Comparison of ENCODE assay signal across 8 mouse cellular contexts in genomic region chr5:111877165-111877793, GRCm38 (mm10).
DNase-seq lines count a peak whose midpoint lies in the region; ATAC-seq lines count a peak whose summit lies in the region.
"Had no signal": no experiment of that assay in that cellular context is flagged by ENCODE, and none has a peak within 500 bp of the region (broad histone marks: within the 10 kb centered on the region; RNA-seq: fewer than 3 reads in every experiment).

No protein-coding gene starts in this region.

- H3K36me3 ChIP-seq in limb, embryonic 13.5 days, result peaks cover 1% of the 10 kb centered on the region; the same call in 1 of the 2 replicates
- H3K36me3 ChIP-seq: liver, embryonic 13.5 days had no signal

- under 1% methylated on average over 8 of the region's 8 CpGs for WGBS in limb, embryonic 13.5 days

- H3K4me2 ChIP-seq in limb, embryonic 13.5 days (replicated peaks), result peak overlapping the region; percentile 36; the same call in 1 of the 2 replicates
- H3K4me2 ChIP-seq: liver, embryonic 13.5 days had no signal

- H3K4me1 ChIP-seq in limb, embryonic 13.5 days, result peaks cover 22% of the 10 kb centered on the region
- H3K4me1 ChIP-seq: liver, embryonic 13.5 days had no signal

- peak overlapping the region; percentile 80 for H3K27ac ChIP-seq in limb, embryonic 13.5 days
- H3K27ac ChIP-seq: liver, embryonic 13.5 days had no signal

- peak; percentile 77 for ATAC-seq in limb, embryonic 13.5 days (ENCODE audit: low FRiP score, low read depth)

- H3K9me3 ChIP-seq in limb, embryonic 13.5 days, result peaks cover 13% of the 10 kb centered on the region

- H3K9ac ChIP-seq in limb, embryonic 13.5 days, result peak overlapping the region; percentile 31; the same call in 1 of the 2 replicates
- H3K9ac ChIP-seq: liver, embryonic 13.5 days had no signal

- H3K27me3 ChIP-seq in limb, embryonic 13.5 days, result no peaks in the 10 kb centered on the region
- H3K27me3 ChIP-seq: liver, embryonic 13.5 days had no signal

- no peak overlapping the region for H3K4me3 ChIP-seq in limb, embryonic 13.5 days
- H3K4me3 ChIP-seq: liver, embryonic 13.5 days had no signal

- peak; percentile 14 for DNase-seq in urinary bladder, postnatal 25 days (ENCODE audit: low spot score)
- DNase-seq in urinary bladder, adult 2 months (ENCODE audit: low spot score), result no peak
- DNase-seq in forelimb bud, embryonic 11.5 days (ENCODE audit: low read depth, low spot score), result peak; percentile 68
- no peak for DNase-seq in thymus, adult 18-20 months
- DNase-seq in ovary, postnatal 14 days (ENCODE audit: low spot score), result no peak
- DNase-seq in adrenal gland, adult 18-20 months (ENCODE audit: low spot score in 2 of 2), result no peak
- DNase-seq: liver, embryonic 13.5 days had no signal

Comparison
In these comparisons a context has a peak if more than half of its experiments do, and no peak if none do; other contexts are left out.
1. DNase-seq: peak in urinary bladder, postnatal 25 days (single experiment) and forelimb bud, embryonic 11.5 days (single experiment); none in urinary bladder, adult 2 months (single experiment), thymus, adult 18-20 months (0 of 2), ovary, postnatal 14 days (single experiment) and adrenal gland, adult 18-20 months (0 of 2).